Mouse (Mus musculus) liver, embryonic 14.5 days (tissue): ENCODE measurements at regions not wholly inside any gene's neighbourhood (a gene's known extent, or its start where the extent isn't known, plus 50 kb on each side); places are given as distances from the start of the nearest gene placed in this dataset.

ENCODE experiments used
- CTCF ChIP-seq: IDR thresholded peaks from 2 replicates; pipeline ENCODE4 v1.5.1; 2016; ENCODE audit warnings: antibody characterized with exemption, low read depth, control low read depth
- EP300 ChIP-seq: IDR thresholded peaks from 2 replicates; pipeline ENCODE4 v1.6.1; 2016; ENCODE audit warnings: antibody characterized with exemption, low read depth

GRCm38 (mm10) chr4:98243941-98244929, 138.9 kb downstream of the Tm2d1 start:
- TF ChIP-seq CTCF: no peak
- TF ChIP-seq EP300: no peak
